Mouse (Mus musculus) heart, postnatal 36 days (tissue): ENCODE data around the gene Fam193b. TPM values are rescaled to one million over a fixed set of nuclear protein-coding genes. Genes with fewer than 3 reads are reported as not detected.
"Not testable (repeated sequence)": the region's sequence is repeated elsewhere in the genome, so short reads cannot be mapped to it uniquely, and the experiment has no call there.

Source experiments
- DNase-seq, 2 experiments: peaks; one replicate each; pipeline ENCODE4 v3.0.0; 2021 to 2022
- intact Hi-C: fragments of 180-260 bp; cut with DNase I; formaldehyde crosslinking; loops from one replicate; pipeline ENCODE4 v1.15.1; 2025
- total RNA-seq, 2 experiments: library from RNA; stranded (reverse); gene quantifications; 2 replicates each; pipeline ENCODE4 v1.2.3; 2021

The Fam193b gene
- total RNA-seq, 2 experiments from 2014 or later = 13.7 to 18.1 TPM

DNA sequence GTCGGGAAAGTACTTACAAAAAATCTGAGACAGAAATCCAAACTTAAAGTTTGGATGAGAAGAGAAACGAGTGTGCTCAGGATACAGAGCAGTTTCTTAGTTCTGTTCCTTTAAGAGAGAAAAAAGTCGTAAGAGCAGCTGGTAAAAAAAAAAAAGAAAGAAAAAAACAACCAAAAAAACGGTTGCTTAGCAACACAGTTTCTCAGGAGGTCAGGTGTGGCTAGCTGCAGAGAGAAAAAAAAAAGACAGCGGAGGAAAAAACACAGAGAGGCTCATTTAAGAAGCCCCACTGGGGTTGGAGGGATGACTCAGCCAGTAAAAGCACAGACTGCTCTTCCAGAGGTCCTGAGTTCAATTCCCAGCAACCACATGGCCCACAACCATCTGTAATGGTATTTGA is 3.4 kb upstream of the Fam193b start:
- no peak for DNase-seq
- intact Hi-C loops = loop anchor here (2.0 kb wide), 1 partner anchor 14 kb away; no protein-coding TSS in a partner anchor

DNA sequence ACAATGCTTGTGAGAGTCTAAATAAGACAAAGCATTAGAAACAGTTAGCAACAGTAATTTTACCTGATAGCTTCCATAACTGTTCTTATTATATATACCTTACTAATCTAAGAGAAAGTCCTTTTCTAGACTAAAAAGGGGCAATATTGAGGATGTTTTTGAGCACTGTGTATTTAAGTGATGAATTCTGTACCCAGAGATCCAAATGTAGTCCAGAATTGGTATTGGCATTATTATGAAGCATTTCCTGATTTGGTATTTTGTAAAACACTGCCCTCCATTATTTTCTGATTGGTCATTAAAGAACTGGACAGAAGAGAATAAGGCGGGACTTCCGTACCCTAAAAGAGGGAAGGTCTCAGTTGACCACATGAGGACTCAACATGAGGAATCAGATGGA is 2.5 kb upstream of the Fam193b start, which contains the start of gene Tmed9:
TSS of gene Tmed9 (plus strand) at position 301 of the 400 bp plus-strand sequence.
- intact Hi-C loops = no loop called here

DNA sequence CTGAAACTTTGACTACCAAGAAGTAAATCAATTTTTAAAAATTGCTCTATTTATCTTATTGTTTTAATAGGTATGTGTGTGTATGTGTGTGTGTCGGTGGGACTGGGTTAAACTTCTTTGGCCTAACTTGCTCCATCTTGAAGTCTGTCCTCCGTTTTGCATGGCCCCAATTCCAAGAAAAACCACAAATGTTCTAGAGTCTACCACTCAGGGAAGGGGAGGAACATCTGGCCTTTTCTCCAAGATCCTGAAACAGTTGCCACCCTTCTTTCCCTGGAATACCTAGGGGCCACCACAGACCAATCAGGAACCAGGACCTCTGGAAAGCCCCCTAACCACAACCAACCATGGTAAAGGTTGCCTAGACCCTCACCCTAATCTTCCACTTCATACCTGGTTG is 1.1 kb upstream of the Fam193b start:
- DNase-seq = no peak
- intact Hi-C loops = no loop called here

More for the DNA sequence above, 2.5 kb upstream of the Fam193b start, which contains the start of gene Tmed9:
- DNase-seq = no peak

DNA sequence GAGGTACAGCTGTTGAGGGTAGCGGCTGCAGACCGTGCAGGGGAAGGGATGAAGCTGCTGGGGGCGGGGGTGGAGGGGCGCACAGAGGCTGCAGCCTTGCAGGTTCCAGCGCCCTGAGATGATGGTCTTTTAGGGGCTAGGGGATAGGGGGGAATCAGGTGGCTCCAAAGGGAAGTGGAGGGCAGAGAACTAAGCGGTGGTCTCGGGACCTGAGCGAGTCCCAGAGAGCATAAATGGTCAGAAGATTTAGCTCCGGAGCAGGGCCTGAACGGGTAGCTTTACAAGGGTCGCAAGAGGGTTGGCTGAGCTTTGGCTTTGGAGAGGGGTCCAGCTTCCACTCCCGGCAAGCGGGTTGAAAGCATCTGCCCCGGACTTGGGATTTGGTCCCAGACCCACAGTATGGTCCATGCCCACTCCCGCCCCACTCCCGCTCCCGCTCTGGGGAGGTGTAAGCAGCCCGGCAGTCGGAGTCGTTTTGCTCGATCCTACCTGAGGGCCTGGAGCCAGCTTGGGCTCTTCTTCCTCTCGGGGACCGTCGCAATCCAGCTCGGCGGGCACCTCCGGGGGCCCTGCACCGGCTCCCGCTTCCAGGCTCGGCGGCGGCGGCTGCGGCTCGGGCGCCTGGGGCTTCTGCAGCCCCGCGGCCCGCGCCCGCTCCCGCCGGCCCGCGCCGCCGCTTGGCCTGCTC is 490 bp downstream of the Fam193b start:
- intact Hi-C loops = no loop called here
- DNase-seq = peak in 1 of 2 experiments; percentile 47

DNA sequence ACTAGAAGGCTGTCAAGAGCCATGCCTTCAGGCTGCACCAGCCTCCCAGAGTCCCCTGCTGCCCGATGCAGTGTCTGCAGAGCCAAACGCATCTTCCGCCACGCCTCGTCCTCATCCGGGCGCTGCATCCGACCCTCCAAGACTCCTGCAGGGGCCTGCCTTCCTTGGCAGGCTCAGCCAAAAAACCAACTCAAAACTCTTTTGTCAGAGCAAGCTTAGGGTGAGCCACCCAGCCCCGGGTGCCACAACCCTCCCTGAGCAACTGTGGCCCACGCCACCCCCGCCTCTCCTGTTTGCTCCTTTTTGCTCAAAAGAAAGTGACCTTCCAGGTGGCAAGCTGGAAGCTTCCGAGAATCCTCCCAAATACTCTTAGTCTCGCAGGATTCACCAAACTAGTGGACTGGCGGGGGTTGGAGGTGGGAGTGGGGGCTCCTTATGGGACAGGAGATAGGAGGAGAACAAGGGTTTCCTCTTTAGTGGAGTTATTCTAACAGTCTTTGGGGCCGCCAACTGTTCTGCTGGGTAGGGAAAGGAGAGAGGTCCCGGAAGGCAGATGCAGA is 1.1 kb downstream of the Fam193b start:
- intact Hi-C loops = no loop called here
- DNase-seq = peak in 1 of 2 experiments; percentile 9

DNA sequence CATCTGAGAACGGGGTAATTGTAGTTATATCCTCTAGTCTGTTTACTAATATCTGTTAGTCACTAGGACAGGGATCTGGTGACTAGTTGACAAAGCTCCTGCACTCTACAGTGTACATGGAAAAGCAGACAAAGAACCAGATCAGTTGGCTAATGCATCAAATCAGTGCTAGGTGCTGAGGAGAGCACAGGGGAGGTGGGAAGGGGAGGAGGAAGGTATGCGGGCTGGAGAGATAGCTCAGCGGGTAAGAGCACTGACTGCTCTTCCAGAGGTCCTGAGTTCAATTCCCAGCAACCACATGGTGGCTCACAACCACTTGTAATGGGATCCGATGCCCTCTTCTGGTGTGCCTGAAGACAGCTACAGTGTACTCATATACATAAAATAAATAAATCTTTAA is 2.4 kb downstream of the Fam193b start:
- DNase-seq, intact Hi-C loops: not testable (repeated sequence)

DNA sequence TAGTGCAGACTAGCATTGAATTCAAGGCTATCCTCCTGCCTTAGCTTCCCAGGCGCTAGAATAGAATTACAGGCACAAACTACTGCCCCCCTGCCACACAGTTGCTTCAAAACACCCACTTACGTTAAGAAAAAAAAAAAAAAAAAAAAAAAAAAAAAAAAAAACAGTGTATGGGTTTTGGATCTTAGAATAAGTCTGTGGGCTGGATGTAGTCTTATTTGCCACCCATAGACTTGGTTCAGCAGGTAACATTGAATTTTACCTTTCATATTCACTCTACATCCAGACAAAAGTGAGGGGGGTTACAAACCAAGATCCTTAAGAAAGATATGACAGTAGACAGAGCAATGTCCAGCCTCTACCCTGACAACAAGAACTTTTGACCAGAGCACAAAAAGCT is 3.0 kb downstream of the Fam193b start:
- intact Hi-C loops = no loop called here
- DNase-seq = no peak

DNA sequence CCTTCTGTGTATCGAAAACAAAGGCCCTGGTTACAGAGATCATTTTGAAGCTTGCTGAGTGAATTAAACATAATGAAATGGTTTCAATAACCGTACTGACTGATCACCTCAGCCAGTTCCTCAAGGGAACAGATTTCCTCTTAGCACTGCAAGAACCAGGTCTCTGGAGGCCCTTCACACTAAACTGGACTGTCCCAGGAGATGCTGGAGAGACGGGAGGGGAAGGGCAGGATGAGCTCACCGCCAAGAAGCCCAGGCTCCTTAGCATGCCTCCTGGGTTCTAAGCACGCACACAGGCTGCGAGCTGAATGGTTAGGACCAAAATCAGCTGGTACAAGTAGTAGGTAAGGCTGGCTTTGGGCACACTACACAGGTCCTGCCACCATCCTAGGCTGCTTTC is 3.9 kb downstream of the Fam193b start:
- no peak for DNase-seq
- intact Hi-C loops = no loop called here

DNA sequence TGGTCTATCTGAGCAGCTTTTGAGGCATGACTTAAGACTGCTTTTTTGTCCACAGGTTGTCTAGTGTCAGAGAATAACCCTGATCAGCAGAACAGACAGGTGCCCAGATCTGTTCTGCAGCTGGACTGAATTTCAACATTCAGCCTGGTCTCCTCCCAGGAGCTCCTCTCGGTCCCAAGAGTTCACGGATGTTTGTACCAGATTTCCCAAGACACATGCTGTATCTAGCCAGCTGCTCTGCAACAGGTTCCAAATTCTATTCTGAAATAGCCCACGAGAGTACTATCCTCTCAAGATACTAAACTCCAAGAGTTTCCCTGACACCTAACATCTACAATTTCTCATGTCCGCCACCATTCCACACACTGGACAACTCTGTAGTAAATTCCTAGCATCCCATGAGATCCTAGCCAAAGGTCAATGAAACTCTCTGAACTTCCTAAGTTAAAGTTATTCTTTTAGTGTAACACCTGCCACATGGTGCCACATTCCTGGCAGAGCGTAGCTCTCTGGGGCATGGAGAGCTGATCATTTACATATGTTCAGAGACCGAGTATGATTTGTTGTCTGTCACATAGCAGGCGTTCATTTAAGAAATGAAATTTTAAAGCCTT is 7.5 kb downstream of the Fam193b start:
- DNase-seq = no peak
- intact Hi-C loops = no loop called here

DNA sequence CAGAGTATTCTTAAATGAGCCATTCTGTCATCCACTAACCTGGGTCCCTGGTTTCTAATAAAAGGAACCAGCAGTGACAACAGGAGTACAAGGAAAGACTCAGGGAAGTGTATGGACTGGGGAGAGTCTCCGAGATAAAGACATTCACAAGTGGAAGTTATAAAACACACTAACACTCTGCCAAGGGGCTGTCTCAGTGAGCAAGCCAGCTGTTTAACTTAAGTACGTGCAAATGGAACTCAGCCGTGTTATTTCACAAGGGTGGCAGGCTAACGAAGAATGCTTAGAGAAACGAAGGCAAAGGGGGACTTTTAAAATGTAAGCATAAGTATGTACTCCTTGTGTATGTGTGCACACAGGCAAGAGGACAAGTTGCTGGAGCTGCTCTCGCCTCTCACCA is 13.4 kb downstream of the Fam193b start:
- DNase-seq = no peak
- intact Hi-C loops = no loop called here

DNA sequence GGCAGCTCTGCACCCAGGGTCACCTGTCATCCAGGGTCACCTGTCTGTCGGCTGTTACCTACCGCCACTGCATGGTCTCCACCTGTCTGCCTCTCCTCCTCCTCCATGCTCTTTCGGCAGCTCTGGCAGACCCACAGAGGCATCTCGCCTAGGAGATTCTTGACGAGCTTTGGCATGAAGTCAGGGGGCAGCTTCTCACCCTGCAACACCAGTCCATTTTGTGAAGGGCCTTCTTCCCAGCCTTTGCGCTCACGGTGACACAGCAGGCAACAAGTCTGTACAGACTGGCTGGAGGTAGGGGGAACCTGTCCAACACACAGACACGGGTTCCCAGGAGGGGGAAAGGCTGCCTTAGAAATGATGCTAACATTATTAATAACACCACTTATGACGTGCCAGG is 15.0 kb downstream of the Fam193b start:
- no peak for DNase-seq
- intact Hi-C loops = no loop called here

DNA sequence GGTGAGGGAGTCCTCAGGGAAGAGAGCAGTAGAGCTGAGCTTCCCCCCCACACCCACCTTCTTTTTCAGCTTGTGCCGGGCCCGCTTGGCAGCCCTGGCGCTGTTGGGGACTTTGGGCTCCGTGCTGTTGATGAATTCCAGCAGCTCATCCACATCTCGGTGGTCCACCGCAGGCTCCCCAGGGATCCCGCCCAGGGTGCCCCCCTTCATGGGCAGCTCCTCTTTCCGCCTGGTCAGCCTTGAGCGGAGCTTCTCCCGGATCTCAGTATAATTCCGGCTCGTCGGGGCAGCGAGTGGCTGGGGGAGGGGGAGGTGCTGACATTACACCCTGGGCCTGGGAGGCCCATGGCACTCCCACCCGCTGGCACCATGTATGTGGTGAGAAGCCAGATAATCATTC is 21.9 kb downstream of the Fam193b start:
- intact Hi-C loops = no loop called here

DNA sequence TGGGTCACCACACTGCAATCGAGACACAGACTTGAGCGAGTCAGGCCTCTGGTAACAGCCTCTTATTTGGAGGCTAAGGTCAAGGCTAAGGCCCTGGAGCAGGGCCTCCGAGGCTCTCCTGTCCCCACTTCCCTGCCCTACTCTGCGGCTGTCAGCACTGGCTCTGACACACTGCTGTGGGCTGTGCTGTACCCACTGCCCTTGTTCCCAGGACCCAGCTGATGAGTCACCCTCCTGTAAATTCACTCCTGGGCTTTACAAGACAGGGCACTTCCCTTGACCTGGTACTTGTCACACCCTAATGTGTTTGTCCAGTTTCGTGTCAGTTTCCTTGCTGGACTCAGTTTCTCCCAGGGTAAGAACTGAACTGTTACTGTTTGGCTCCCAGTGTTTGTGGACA is 22.5 kb downstream of the Fam193b start:
- DNase-seq = no peak
- intact Hi-C loops = no loop called here

More for the DNA sequence above, 21.9 kb downstream of the Fam193b start:
- no peak for DNase-seq

DNA sequence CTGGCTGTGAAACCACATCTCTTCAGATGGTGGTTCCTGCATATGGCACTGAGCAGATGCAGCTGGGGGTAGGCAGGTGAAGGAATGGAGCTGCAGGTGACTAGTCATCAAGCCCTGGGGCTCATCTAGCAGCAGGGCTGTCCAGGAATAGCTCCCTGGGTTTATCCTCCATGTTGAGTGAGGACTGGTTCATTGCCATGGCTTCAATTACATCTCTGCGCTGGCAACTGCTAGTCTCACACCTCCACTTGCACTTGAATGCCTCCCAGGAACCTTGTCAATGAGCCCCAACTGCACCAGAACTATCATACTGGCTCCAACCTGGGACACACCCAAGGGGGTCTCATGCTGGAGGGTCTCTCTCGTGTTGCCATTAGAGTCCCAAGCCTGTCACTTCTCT is 23.0 kb downstream of the Fam193b start:
- no peak for DNase-seq
- intact Hi-C loops = no loop called here

DNA sequence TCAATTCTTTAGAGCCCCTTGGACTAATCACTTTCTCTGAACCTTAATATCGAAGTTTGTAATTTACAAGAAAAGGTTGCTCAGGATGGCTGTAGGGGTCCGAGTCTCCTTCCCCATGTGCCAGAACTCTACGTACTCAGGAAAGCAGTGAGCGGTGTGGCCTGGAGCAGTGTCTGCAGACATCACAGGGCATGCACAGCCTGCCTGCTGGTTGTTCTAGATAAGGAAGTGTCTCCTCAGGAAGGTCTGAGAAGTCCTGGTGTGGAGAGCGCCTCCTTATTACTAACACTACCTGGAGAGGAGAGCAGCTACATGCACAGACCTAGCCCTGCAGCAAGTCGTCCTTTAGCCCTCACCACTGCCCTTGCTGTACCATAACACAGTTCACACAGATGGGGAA is 26.1 kb downstream of the Fam193b start:
- intact Hi-C loops = no loop called here
- DNase-seq = no peak

DNA sequence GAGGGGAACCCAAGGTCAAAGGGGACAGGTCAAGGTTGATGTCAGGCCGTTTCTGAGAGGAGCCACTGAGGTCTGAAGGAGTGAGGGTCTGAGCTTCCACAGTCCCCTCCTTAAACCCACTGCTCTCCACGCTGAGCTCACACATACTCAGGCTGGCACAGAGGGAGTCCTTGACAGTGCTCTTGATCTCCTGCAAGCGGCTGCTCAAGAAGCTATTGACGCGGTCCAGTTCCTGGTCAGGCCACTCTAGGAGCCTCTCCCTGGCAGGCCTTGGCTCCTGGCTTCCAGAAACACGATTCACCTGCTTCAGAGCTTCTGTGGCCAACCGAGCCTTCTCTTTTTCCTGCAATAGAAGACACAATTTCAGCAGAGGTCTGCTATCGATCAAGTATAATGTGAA is 27.5 kb downstream of the Fam193b start:
- intact Hi-C loops = no loop called here
- no peak for DNase-seq

DNA sequence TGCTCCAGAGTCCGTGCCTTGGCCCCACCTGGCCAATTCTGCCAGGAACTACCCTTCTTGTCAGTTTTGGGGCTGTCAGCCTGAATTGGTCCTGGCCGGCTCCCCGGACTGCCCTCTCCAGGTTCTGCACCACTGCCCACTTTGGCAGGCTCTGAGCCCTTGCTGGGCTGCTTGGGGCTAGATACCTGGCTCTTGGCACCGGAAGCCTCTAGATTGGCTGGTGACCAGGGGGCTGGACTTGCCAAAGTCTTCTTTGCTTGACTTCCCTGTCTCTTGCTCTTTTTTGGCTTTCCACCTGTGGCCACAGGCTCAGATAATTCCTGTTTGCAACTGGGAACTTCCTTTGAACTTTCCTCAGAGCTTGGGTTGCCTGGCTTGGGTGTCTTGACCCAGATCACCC is 28.0 kb downstream of the Fam193b start:
- DNase-seq = no peak
- intact Hi-C loops = no loop called here

DNA sequence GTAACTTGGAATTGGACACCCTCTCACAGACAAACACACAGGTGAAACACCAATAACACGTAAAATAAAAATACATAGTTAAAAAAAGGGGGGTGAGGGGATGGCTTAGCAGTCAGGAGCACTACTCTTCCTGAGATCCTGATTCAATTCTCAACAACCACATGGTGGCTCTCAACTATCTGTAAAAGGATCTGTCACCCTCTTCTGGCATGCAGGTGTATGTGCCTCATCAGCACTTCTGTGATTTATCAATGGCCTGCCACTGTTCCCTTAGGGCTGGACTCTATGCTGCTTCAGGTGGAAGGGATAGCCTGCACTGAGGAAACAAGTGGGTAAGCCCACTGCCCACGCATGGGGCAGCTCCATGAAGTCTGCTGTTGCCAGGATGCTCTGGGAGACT is 30.0 kb downstream of the Fam193b start:
- intact Hi-C loops = no loop called here
- no peak for DNase-seq

DNA sequence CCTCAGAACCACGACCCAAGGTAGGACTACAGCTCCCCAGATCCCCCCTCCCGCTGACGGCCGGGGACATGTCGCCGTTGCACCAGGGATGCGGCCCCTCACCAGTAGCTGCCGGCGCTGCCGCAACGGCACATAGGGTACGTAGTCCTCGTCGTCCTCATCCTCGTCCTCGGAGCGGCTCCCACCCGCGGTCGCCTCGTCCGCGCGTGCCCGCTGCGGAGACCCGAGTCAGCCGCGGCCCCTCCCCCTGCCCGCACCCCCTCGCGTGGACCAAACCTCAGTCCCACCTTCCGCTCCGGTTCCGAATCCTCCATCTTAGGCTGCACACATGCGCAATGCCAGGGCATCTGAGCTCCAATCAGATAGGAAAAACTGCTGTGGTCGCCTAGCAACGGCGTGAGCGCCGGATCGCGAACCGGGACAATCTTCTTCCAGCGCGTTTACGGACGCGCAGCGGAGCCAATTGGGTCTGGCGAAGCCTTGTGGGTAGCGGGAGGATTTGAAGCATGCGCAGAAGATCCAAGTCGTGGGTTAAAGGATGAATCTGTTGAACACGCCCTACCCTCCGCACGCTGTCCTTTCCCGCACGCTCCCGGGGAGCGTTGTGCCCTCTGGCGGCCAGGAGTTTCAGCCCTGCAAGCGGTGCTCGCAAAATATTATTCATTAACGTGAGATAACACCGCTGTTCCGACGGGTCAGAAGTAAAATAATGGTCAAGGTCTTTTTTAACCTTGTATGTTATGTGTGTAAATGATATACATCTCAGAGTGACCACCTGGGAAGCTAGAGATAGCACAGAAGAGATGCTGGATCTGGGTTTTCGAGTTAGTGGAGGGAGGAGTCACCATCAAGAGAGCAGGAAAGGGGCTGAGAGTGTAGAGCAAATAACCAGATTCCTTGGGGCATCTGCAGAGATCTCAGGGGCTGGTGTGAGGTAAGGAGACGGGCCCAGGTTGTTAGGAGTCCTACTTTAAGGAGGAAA is 34.4 kb downstream of the Fam193b start, which contains the start of gene Ddx41:
TSS of gene Ddx41 (minus strand) at position 465 of the 982 bp plus-strand sequence.
- intact Hi-C loops = loop anchor here (2.0 to 5.0 kb wide), 2 partner anchors 56 to 129 kb away; no protein-coding TSS in a partner anchor
- DNase-seq = peak; percentile 99

DNA sequence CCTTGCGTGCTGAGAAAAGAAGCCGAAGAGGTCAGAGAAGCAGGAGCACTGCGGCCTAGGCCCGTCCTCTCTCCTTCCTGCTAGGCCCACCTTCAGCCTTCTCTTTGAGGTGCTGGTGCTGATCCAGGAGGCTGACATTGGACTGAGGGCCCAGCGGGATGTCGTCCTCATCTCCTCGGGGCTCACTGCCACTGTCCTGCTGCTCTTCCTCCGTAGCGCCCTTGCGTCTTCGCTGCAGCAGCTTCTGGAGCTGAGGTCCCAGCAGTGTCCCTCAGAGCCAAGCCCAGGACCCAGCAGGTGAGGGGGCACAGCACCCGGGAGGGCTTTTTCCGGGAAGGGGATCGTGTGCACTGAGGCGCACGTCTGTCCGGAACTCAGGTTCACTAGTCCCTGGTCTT is 35.1 kb downstream of the Fam193b start:
- intact Hi-C loops = loop anchor here (2.0 to 5.0 kb wide), 2 partner anchors 57 to 128 kb away; no protein-coding TSS in a partner anchor

DNA sequence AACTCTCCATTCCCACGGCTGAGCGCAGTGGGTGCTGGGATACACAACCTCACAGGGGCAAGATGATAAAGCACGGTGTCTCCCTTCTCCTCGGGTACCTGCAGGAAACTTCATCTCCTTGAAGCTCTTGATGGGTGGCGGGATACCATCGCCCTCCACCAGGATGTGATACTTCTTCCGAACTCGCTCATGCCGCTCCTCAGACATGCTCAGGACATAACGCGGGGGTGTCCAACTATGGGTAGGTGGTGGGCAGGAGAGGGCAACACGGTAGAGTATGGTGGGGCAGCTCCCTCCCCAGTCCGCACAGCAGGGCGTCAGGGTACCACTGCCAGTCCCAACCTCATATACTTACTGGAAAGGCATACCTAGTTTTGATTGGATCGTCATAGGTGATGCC is 35.7 kb downstream of the Fam193b start:
- intact Hi-C loops = loop anchor here (5.0 kb wide), 1 partner anchor 128 kb away; no protein-coding TSS in a partner anchor
- DNase-seq = no peak

More for the DNA sequence above, 35.1 kb downstream of the Fam193b start:
- no peak for DNase-seq
